Mouse (Mus musculus): ENCODE measurements around the gene Rnf11.

- TF ChIP-seq POLR2A (IDR thresholded peaks at IDR 0.05; ENCODE audit: control insufficient read depth, extremely low read depth, insufficient read depth, low read length, poor library complexity) (no peak), CTCF (IDR thresholded peaks at IDR 0.05; ENCODE audit: borderline replicate concordance, control insufficient read depth, extremely low read depth, insufficient read depth, low read length, poor library complexity) (no peak)
Measured at GRCm38 (mm10) chr4:109463892-109464291, 20.6 kb downstream of the Rnf11 start.

Data from thymus, adult 2 months (tissue).